Mouse (Mus musculus) E14TG2a.4 (cell line): ENCODE measurements around the gene Scpep1.

Experiments used
- CTCF ChIP-seq: conservative IDR thresholded peaks from 2 replicates; pipeline ENCODE4 v1.5.1; 2014; ENCODE audit warnings: low read length
- POU5F1 ChIP-seq: IDR thresholded peaks from 2 replicates; pipeline ENCODE4 v1.6.1; 2014; ENCODE audit warnings: low read length, borderline replicate concordance

DNA sequence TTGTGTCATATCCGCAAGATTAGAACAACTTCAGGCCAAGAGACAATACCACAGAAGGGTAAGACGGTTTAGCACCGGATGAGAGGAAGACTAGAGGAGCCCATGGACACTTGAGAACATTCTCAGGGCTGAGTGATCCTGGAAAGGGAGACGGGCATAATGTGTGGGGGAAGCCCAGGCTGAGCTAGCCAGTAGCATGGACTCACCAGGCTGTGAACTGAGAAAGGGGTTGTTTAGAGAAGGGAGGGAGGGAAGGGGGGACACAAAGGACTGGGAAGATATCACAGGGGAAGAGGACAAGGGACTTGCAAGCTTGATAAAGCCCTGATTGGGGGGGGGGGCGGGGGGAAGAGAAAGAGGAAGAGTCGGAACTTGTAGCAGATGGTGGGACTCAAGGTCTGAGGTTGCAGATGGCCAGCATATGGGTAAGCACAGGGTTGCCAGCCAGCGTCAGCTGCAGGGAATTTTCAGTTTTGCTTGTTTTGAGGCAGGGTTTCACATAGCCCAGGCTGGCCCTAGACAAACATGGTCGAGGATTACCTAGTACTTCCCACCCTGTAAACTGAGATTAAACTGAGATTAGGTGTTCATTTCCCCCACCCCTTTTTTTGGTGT lies 9.2 kb downstream of the Scpep1 start:
- TF ChIP-seq CTCF, result no peak
- no peak for TF ChIP-seq POU5F1
